Mouse (Mus musculus) stomach, embryonic 15.5 days (tissue): Measurements from ENCODE around the gene Ranbp9. TPM values are rescaled to one million over a fixed set of nuclear protein-coding genes. Genes with fewer than 3 reads are reported as not detected.
"Not testable (repeated sequence)": the region's sequence is repeated elsewhere in the genome, so short reads cannot be mapped to it uniquely, and the experiment has no call there.

ENCODE experiments used
- ATAC-seq: fragments of 200-750 bp; cut with Nextera tagmentation; 2 replicates; pipeline ENCODE4 v1.8.0; 2017; ENCODE audit warnings: low read depth, moderate number of reproducible peaks, moderate TSS enrichment; ENCODE audit not compliant: insufficient read depth, low FRiP score
- H3K27ac ChIP-seq: fragments of 300-500 bp; sonication (generic); 2 replicates; pipeline ENCODE4 v1.5.1; 2015; ENCODE audit warnings: mild to moderate bottlenecking, inconsistent platforms
- H3K27me3 ChIP-seq: fragments of 300-500 bp; sonication (generic); replicated peaks from 2 replicates; pipeline ENCODE4 v1.6.1; 2015; ENCODE audit warnings: inconsistent platforms
- H3K36me3 ChIP-seq: fragments of 300-500 bp; sonication (generic); 2 replicates; pipeline ENCODE4 v1.6.1; 2015; ENCODE audit warnings: inconsistent platforms
- H3K4me1 ChIP-seq: fragments of 300-500 bp; sonication (generic); 2 replicates; pipeline ENCODE4 v1.6.1; 2015; ENCODE audit warnings: inconsistent platforms
- H3K4me2 ChIP-seq: fragments of 300-500 bp; sonication (generic); 2 replicates; pipeline ENCODE4 v1.6.1; 2015; ENCODE audit warnings: mild to moderate bottlenecking, inconsistent platforms
- H3K4me3 ChIP-seq: fragments of 300-500 bp; sonication (generic); replicated peaks from 2 replicates; pipeline ENCODE4 v1.5.1; 2015; ENCODE audit warnings: inconsistent platforms
- H3K9ac ChIP-seq: fragments of 300-500 bp; sonication (generic); 2 replicates; pipeline ENCODE4 v1.6.1; 2015; ENCODE audit warnings: inconsistent platforms
- H3K9me3 ChIP-seq: fragments of 300-500 bp; sonication (generic); 2 replicates; pipeline ENCODE4 v1.6.1; 2016; ENCODE audit warnings: inconsistent platforms
- WGBS: fragments of 180-500 bp; shearing (Covaris S2); methylation state at CpG from one replicate; pipeline ENCODE4 v1.1.7; 2015; 5-methylcytosine and 5-hydroxymethylcytosine counted together
- polyA plus RNA-seq: library from polyadenylated mRNA; unstranded; fragments of >200 nt; fragmentation: Nextera tagmentation; extraction: Ambion mirVana; gene quantifications from 2 replicates; pipeline ENCODE4 v1.2.1, GENCODE M21; 2015

Ranbp9 gene
- polyA plus RNA-seq, 1 experiment from 2014 or later = 9.6 TPM

DNA sequence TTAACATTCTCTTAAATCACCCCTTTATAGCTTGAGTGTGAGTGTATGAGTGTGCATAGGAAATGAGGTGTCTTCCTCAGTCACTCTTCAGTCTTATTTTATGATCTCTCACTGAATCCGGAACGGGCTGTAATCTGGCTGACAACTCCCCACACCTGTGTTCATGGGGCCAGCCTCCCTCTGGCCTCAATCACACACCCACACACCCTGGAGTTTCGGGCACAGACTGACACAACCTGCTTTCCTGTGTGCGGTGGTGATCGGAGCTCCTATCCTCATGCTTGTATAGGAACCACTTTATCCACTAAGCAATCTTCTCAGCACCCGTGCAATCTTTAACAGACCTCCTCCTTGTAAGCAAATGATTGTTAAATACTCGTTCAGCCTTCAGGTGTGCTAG is 4.9 kb downstream of the Ranbp9 start:
- 67% methylated on average over 7 of the region's 7 CpGs for WGBS
- no peak overlapping the region for H3K9ac ChIP-seq
- no peaks in the 10 kb centered on the region for H3K9me3 ChIP-seq
- H3K27ac ChIP-seq = no peak overlapping the region
- H3K4me2 ChIP-seq = no peak overlapping the region
- no peaks in the 10 kb centered on the region for H3K27me3 ChIP-seq
- peaks cover 20% of the 10 kb centered on the region; the same call in 1 of the 2 replicates for H3K4me1 ChIP-seq
- no peak for ATAC-seq
- H3K4me3 ChIP-seq = no peak overlapping the region
- no peaks in the 10 kb centered on the region for H3K36me3 ChIP-seq

DNA sequence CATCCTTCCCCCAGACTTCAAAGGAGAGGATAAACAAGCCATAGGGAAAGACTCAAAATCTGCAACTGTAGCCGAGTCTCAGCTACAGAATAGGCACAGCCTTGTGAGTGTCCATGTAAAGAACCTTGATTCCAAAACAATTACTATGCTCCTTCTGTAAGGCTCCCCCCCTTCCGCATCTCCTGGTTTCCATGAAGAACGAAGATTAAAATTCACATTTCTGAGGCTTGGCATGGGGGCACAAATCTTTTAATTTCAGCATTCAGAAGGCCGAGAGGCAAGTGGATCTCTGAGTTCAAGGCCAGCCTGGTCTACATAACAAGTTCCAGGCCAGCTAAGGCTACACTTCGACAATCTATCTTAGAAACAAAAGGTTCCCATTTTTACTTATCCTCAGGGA is 6.4 kb downstream of the Ranbp9 start:
- no peaks in the 10 kb centered on the region for H3K9me3 ChIP-seq
- no peak overlapping the region for H3K4me2 ChIP-seq
- 82% methylated on average over 5 of the region's 5 CpGs for WGBS
- H3K9ac ChIP-seq = no peak overlapping the region
- no peak for ATAC-seq
- no peak overlapping the region for H3K27ac ChIP-seq
- H3K4me3 ChIP-seq = no peak overlapping the region
- no peaks in the 10 kb centered on the region for H3K27me3 ChIP-seq
- H3K4me1 ChIP-seq = peaks cover 20% of the 10 kb centered on the region; the same call in 1 of the 2 replicates
- no peaks in the 10 kb centered on the region for H3K36me3 ChIP-seq

DNA sequence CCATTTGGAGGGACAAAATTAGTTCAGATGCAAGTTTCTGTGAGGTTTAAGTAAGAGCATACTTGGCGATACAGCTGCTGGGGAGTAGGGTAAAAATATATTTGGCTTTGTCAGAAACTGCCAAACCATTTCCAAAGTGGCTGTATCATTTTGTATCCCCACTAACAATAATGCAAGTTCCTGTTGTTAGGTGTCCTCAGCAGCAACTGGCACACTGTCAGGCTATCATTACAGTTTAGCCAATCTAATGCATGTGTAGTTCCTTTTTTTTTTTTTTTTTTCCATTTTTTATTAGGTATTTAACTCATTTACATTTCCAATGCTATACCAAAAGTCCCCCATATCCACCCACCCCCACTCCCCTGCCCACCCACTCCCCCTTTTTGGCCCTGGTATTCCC is 9.2 kb downstream of the Ranbp9 start:
- peaks cover 15% of the 10 kb centered on the region; the same call in 1 of the 2 replicates for H3K4me1 ChIP-seq
- H3K4me3 ChIP-seq, H3K27me3 ChIP-seq, H3K9ac ChIP-seq, ATAC-seq, H3K27ac ChIP-seq, H3K36me3 ChIP-seq, H3K4me2 ChIP-seq, H3K9me3 ChIP-seq: not testable (repeated sequence)
- 98% methylated on average over 1 of the region's 1 CpGs for WGBS

- Histone ChIP-seq H3K27ac (no peak overlapping the region), H3K4me3 (no peak overlapping the region), H3K36me3 (no peaks in the 10 kb centered on the region), H3K9me3 (no peaks in the 10 kb centered on the region), H3K27me3 (no peaks in the 10 kb centered on the region), H3K4me1 (peaks cover 10% of the 10 kb centered on the region; the same call in 1 of the 2 replicates), H3K4me2 (no peak overlapping the region), H3K9ac (no peak overlapping the region)
- no peak for ATAC-seq
- 86% methylated on average over 1 of the region's 1 CpGs for WGBS
Observed at GRCm38 (mm10) chr13:43469607-43470006, 11.5 kb downstream of the Ranbp9 start.

DNA sequence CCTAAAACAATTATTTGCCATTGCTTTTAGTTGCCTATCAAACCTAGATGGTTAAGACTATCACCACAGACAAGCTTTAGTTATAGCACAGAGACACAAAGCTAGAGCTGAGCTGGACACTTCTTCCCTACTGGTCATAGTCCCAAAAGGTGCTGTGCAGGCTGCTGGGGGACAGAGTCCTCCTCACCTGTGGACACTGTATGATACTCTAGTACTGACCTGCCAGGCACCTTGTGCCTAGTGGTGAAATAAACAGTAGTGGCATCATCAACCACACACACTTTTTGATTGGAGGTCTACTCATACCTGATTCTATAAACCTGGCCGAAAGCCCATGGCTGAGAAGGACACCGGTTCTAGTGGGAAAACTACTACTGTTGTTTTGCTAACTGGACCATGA is 16.5 kb downstream of the Ranbp9 start:
- Histone ChIP-seq H3K36me3 (no peaks in the 10 kb centered on the region), H3K9ac (no peak overlapping the region), H3K9me3 (no peaks in the 10 kb centered on the region), H3K27me3 (no peaks in the 10 kb centered on the region), H3K27ac (no peak overlapping the region), H3K4me1 (no peaks in the 10 kb centered on the region), H3K4me3 (no peak overlapping the region), H3K4me2 (no peak overlapping the region)
- 97% methylated on average over 2 of the region's 2 CpGs for WGBS
- ATAC-seq = no peak

GRCm38 (mm10) chr13:43457161-43457560 is 23.9 kb downstream of the Ranbp9 start:
- no peaks in the 10 kb centered on the region for H3K36me3 ChIP-seq
- no peak overlapping the region for H3K4me3 ChIP-seq
- 44% methylated on average over 1 of the region's 1 CpGs for WGBS
- peaks cover 8% of the 10 kb centered on the region; the same call in 1 of the 2 replicates for H3K4me1 ChIP-seq
- no peaks in the 10 kb centered on the region for H3K27me3 ChIP-seq
- H3K4me2 ChIP-seq = no peak overlapping the region
- H3K27ac ChIP-seq = no peak overlapping the region
- no peaks in the 10 kb centered on the region for H3K9me3 ChIP-seq
- no peak overlapping the region for H3K9ac ChIP-seq
- ATAC-seq = no peak

DNA sequence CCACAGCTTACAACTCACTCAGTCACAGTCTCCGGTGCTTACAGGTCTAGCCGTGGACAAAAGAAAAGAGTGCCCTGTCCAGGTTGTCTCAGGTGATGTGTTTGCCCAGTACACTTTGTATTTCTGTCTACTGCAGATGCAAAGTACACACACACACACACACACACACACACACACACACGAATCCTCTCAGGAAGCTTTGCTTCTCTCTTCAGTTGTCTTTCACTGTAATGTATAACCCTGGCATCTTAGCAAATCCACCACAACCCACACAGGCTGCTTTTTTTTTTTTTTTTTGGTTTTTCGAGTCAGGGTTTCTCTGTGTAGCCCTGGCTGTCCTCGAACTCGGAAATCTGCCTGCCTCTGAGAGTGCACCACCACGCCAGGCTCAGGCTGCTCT is 26.7 kb downstream of the Ranbp9 start:
- Histone ChIP-seq H3K4me3 (no peak overlapping the region), H3K9ac (no peak overlapping the region), H3K4me1 (peaks cover 8% of the 10 kb centered on the region; the same call in 1 of the 2 replicates), H3K9me3 (no peaks in the 10 kb centered on the region), H3K36me3 (no peaks in the 10 kb centered on the region), H3K27ac (no peak overlapping the region), H3K4me2 (no peak overlapping the region), H3K27me3 (no peaks in the 10 kb centered on the region)
- WGBS = 58% methylated on average over 7 of the region's 7 CpGs
- no peak for ATAC-seq

DNA sequence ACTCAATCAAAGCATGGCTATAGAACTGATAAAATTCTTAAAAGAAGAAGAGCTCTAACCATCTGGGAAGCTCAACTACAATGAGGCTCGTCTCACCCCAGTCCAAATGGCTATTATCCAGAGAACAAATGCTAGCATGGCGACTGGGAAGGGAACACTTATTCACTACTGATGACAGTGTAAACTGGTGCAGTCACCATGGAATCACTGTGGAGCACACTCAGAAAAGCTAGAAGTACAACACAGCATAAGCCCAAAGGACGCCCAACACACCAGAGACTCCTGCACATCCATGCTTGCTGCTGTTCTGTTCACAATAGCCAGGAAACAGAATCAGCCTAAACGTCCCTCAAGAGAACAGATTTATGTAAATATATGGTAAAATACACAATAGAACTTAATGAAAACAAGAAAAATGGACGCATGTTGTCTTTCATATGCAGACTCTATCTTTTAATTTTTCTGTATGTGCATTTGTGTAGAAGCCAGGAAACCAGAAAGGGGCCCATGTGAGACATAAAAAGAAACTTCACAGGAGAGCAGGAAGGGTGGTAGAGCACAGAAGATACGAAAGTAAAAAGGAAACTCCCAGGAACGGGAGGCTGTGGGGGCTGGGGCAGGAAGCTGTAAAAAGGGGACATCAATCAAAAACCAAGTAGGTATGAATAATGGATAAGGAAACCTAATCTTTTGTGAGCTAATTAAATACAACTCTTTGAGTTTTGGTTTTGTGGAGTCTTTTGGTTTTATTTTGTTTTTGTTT is 28.1 kb downstream of the Ranbp9 start:
- no peak for ATAC-seq
- 40% methylated on average over 7 of the region's 7 CpGs for WGBS
- Histone ChIP-seq H3K4me3 (no peak overlapping the region), H3K4me1 (peaks cover 8% of the 10 kb centered on the region; the same call in 1 of the 2 replicates), H3K36me3 (no peaks in the 10 kb centered on the region), H3K9ac (no peak overlapping the region), H3K27me3 (no peaks in the 10 kb centered on the region), H3K9me3 (no peaks in the 10 kb centered on the region), H3K27ac (no peak overlapping the region), H3K4me2 (no peak overlapping the region)

DNA sequence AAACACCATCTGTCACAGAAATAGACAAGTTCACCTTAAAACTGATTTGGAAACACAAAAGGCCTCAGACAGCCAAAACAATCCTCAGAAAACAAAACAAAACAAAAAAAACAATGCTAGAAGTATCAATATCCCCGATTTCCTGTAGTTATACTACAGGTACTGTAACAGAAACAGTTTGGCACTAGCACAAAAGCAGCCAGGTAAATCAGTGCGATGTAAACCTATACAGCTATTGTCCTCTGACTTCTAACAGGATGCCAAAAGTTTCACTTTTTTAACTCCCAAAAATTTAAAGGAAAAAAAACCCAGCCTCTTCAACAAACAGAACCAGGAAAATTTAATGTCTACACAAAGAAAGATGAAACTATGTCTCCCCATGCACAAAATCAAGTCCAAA is 28.9 kb downstream of the Ranbp9 start:
- no peak overlapping the region for H3K27ac ChIP-seq
- WGBS = 84% methylated on average over 2 of the region's 2 CpGs
- ATAC-seq = no peak

GRCm38 (mm10) chr13:43450686-43451085 is 30.4 kb downstream of the Ranbp9 start:
- Histone ChIP-seq H3K4me3 (no peak overlapping the region), H3K27ac (no peak overlapping the region), H3K9ac (no peak overlapping the region), H3K27me3 (no peaks in the 10 kb centered on the region), H3K4me1 (peaks cover 8% of the 10 kb centered on the region; the same call in 1 of the 2 replicates), H3K36me3 (no peaks in the 10 kb centered on the region), H3K9me3 (no peaks in the 10 kb centered on the region), H3K4me2 (no peak overlapping the region)
- ATAC-seq = no peak
- WGBS = 80% methylated on average over 3 of the region's 3 CpGs

More for the DNA sequence above, 28.9 kb downstream of the Ranbp9 start:
- no peaks in the 10 kb centered on the region for H3K27me3 ChIP-seq
- no peak overlapping the region for H3K4me3 ChIP-seq
- H3K36me3 ChIP-seq = no peaks in the 10 kb centered on the region
- H3K4me2 ChIP-seq = no peak overlapping the region
- no peaks in the 10 kb centered on the region for H3K9me3 ChIP-seq
- H3K4me1 ChIP-seq = peaks cover 8% of the 10 kb centered on the region; the same call in 1 of the 2 replicates
- H3K9ac ChIP-seq = no peak overlapping the region

GRCm38 (mm10) chr13:43447721-43448120 is 33.4 kb downstream of the Ranbp9 start:
- H3K4me3 ChIP-seq = no peak overlapping the region
- WGBS = 72% methylated on average over 3 of the region's 3 CpGs
- 0 out of 2 replicates have a peak, but pooled peaks cover 4% of the 10 kb centered on the region for H3K4me1 ChIP-seq
- no peak for ATAC-seq
- H3K27ac ChIP-seq = no peak overlapping the region
- H3K4me2 ChIP-seq = no peak overlapping the region
- H3K27me3 ChIP-seq = no peaks in the 10 kb centered on the region
- H3K9me3 ChIP-seq = no peaks in the 10 kb centered on the region
- H3K36me3 ChIP-seq = no peaks in the 10 kb centered on the region
- no peak overlapping the region for H3K9ac ChIP-seq

DNA sequence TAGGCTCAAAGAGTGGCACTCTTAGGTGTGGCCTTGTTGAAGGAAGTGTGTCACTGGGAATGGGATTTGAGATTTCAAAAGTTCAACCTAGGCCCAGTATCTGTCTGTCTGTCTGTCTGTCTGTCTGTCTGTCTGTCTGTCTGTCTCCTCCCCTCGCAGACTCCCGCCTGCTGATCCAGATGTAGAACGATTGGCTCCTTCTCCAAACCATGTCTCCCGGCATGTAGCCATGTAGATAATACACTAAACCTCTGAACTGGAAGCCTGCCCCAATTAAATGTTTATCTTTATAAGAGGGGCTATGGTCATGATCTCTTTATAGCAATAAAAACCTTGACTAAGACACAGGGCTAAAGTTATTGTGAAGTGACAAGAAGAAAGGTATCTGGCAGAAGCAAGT is 35.3 kb downstream of the Ranbp9 start:
- H3K9ac ChIP-seq = no peak overlapping the region
- no peak overlapping the region for H3K4me2 ChIP-seq
- WGBS = 81% methylated on average over 4 of the region's 4 CpGs
- no peak for ATAC-seq
- H3K27ac ChIP-seq = no peak overlapping the region
- no peaks in the 10 kb centered on the region for H3K36me3 ChIP-seq
- H3K4me3 ChIP-seq = no peak overlapping the region
- 0 out of 2 replicates have a peak, but pooled peaks cover 7% of the 10 kb centered on the region for H3K4me1 ChIP-seq
- H3K9me3 ChIP-seq = no peaks in the 10 kb centered on the region
- H3K27me3 ChIP-seq = no peaks in the 10 kb centered on the region
